Mouse (Mus musculus): ENCODE results near the gene Sfrp4. TPM values are rescaled to one million over a fixed set of nuclear protein-coding genes. Genes with fewer than 3 reads are reported as not detected.

Sfrp4 gene
- polyA plus RNA-seq, 2 experiments, result 6.9 to 7.1 TPM

- H3K27me3 ChIP-seq (ENCODE audit: control insufficient read depth, insufficient read depth, low read length), result peaks cover 18% of the 10 kb centered on the region; the same call in 1 of the 2 replicates
- DNase-seq (ENCODE audit: low spot score) (peak; percentile 78), ATAC-seq (ENCODE audit: low FRiP score, low read depth) (peak; percentile 65)
- no peaks in the 10 kb centered on the region; the same call in 1 of the 2 replicates for H3K4me1 ChIP-seq (ENCODE audit: control insufficient read depth, insufficient read depth, low read length)
- peak within 1 kb of the TSS; percentile 98 for H3K4me2 ChIP-seq (replicated peaks; ENCODE audit: low read depth, low read length, severe bottlenecking)
- under 1% methylated on average over 45 of the region's 46 CpGs for WGBS
- H3K27ac ChIP-seq (replicated peaks; ENCODE audit: low read depth, low read length), result no peak within 1 kb of the TSS
- peak within 1 kb of the TSS; percentile 65 for H3K4me3 ChIP-seq (replicated peaks; ENCODE audit: low read length)
- H3K9ac ChIP-seq (ENCODE audit: low read depth, low read length, severe bottlenecking), result peak within 1 kb of the TSS; percentile 76
- no peaks in the 10 kb centered on the region for H3K36me3 ChIP-seq (ENCODE audit: control insufficient read depth, insufficient read depth, low read length)
- no peaks in the 10 kb centered on the region for H3K9me3 ChIP-seq (ENCODE audit: control insufficient read depth, low read length)
- no peak for TF ChIP-seq POLR2A (IDR thresholded peaks at IDR 0.05; ENCODE audit: borderline replicate concordance, extremely low read depth, insufficient read depth, insufficient read length)
Measured at GRCm38 (mm10) chr13:19619216-19619927, 3.5 kb upstream of the Sfrp4 start, which contains the start of gene Epdr1. TSS of gene Epdr1 (minus strand) at chr13:19619927.

- DNase-seq (ENCODE audit: low spot score), result no peak
- TF ChIP-seq POLR2A (IDR thresholded peaks at IDR 0.05; ENCODE audit: borderline replicate concordance, extremely low read depth, insufficient read depth, insufficient read length), result no peak
- 24% methylated on average over 24 of the region's 30 CpGs for WGBS
Measured at GRCm38 (mm10) chr13:19623228-19623905, 463 bp downstream of the Sfrp4 start.

GRCm38 (mm10) chr13:19624632-19625320 lies 1.9 kb downstream of the Sfrp4 start:
- H3K27me3 ChIP-seq (ENCODE audit: control insufficient read depth, insufficient read depth, low read length), result peaks cover 18% of the 10 kb centered on the region; the same call in 1 of the 2 replicates

More at GRCm38 (mm10) chr13:19623228-19623905, 463 bp downstream of the Sfrp4 start:
- peak overlapping the region; percentile 52 for H3K9ac ChIP-seq (ENCODE audit: low read depth, low read length, severe bottlenecking)
- peak overlapping the region; percentile 46 for H3K4me3 ChIP-seq (replicated peaks; ENCODE audit: low read length)
- no peaks in the 10 kb centered on the region for H3K36me3 ChIP-seq (ENCODE audit: control insufficient read depth, insufficient read depth, low read length)
- H3K4me1 ChIP-seq (ENCODE audit: control insufficient read depth, insufficient read depth, low read length), result no peaks in the 10 kb centered on the region; the same call in 1 of the 2 replicates
- peak overlapping the region; percentile 86 for H3K4me2 ChIP-seq (replicated peaks; ENCODE audit: low read depth, low read length, severe bottlenecking)
- 0 out of 2 replicates have a peak, but pooled peaks have one; percentile 6 for ATAC-seq (ENCODE audit: low FRiP score, low read depth)
- no peaks in the 10 kb centered on the region for H3K9me3 ChIP-seq (ENCODE audit: control insufficient read depth, low read length)
- peaks cover 18% of the 10 kb centered on the region; the same call in 1 of the 2 replicates for H3K27me3 ChIP-seq (ENCODE audit: control insufficient read depth, insufficient read depth, low read length)
- H3K27ac ChIP-seq (replicated peaks; ENCODE audit: low read depth, low read length), result no peak overlapping the region

GRCm38 (mm10) chr13:19626473-19626872 lies 3.6 kb downstream of the Sfrp4 start:
- ATAC-seq (ENCODE audit: low FRiP score, low read depth), result no peak

More at GRCm38 (mm10) chr13:19624632-19625320, 1.9 kb downstream of the Sfrp4 start:
- Histone ChIP-seq H3K9ac (ENCODE audit: low read depth, low read length, severe bottlenecking) (no peak overlapping the region), H3K4me1 (ENCODE audit: control insufficient read depth, insufficient read depth, low read length) (no peaks in the 10 kb centered on the region; the same call in 1 of the 2 replicates), H3K9me3 (ENCODE audit: control insufficient read depth, low read length) (no peaks in the 10 kb centered on the region), H3K27ac (replicated peaks; ENCODE audit: low read depth, low read length) (no peak overlapping the region), H3K4me3 (replicated peaks; ENCODE audit: low read length) (no peak overlapping the region), H3K36me3 (ENCODE audit: control insufficient read depth, insufficient read depth, low read length) (no peaks in the 10 kb centered on the region), H3K4me2 (replicated peaks; ENCODE audit: low read depth, low read length, severe bottlenecking) (no peak overlapping the region)
- DNase-seq (ENCODE audit: low spot score) (no peak), ATAC-seq (ENCODE audit: low FRiP score, low read depth) (no peak)
- WGBS, result 82% methylated on average over 11 of the region's 11 CpGs
- no peak for TF ChIP-seq POLR2A (IDR thresholded peaks at IDR 0.05; ENCODE audit: borderline replicate concordance, extremely low read depth, insufficient read depth, insufficient read length)

More at GRCm38 (mm10) chr13:19626473-19626872, 3.6 kb downstream of the Sfrp4 start:
- Histone ChIP-seq H3K9ac (ENCODE audit: low read depth, low read length, severe bottlenecking) (no peak overlapping the region), H3K4me2 (replicated peaks; ENCODE audit: low read depth, low read length, severe bottlenecking) (no peak overlapping the region), H3K4me3 (replicated peaks; ENCODE audit: low read length) (no peak overlapping the region), H3K27ac (replicated peaks; ENCODE audit: low read depth, low read length) (no peak overlapping the region), H3K4me1 (ENCODE audit: control insufficient read depth, insufficient read depth, low read length) (no peaks in the 10 kb centered on the region; the same call in 1 of the 2 replicates), H3K9me3 (ENCODE audit: control insufficient read depth, low read length) (no peaks in the 10 kb centered on the region), H3K27me3 (ENCODE audit: control insufficient read depth, insufficient read depth, low read length) (peaks cover 18% of the 10 kb centered on the region; the same call in 1 of the 2 replicates), H3K36me3 (ENCODE audit: control insufficient read depth, insufficient read depth, low read length) (no peaks in the 10 kb centered on the region)
- no peak for DNase-seq (ENCODE audit: low spot score)
- 69% methylated on average over 1 of the region's 1 CpGs for WGBS
- TF ChIP-seq POLR2A (IDR thresholded peaks at IDR 0.05; ENCODE audit: borderline replicate concordance, extremely low read depth, insufficient read depth, insufficient read length), result no peak
